Mouse (Mus musculus) liver, postnatal 0 days (tissue): Measurements from ENCODE around the gene Bhlha15. TPM values are rescaled to one million over a fixed set of nuclear protein-coding genes. Genes with fewer than 3 reads are reported as not detected.

Source experiments
- ATAC-seq: fragments of 200-750 bp; cut with Nextera tagmentation; 2 replicates; pipeline ENCODE4 v1.8.0; 2017; ENCODE audit warnings: mild to moderate bottlenecking, moderate library complexity
- DNase-seq: peaks from one replicate; pipeline ENCODE4 v3.0.0-alpha.2; 2016
- H3K27ac ChIP-seq: fragments of 300-500 bp; sonication (generic); 2 replicates; pipeline ENCODE4 v1.5.1; 2014; ENCODE audit warnings: antibody characterized with exemption, moderate library complexity, mild to moderate bottlenecking, low read depth
- H3K27me3 ChIP-seq: fragments of 300-500 bp; sonication (generic); 2 replicates; pipeline ENCODE4 v1.6.1; 2014; ENCODE audit warnings: low read length, control low read depth, mixed read lengths; ENCODE audit not compliant: insufficient read depth
- H3K36me3 ChIP-seq: fragments of 300-500 bp; sonication (generic); replicated peaks from 2 replicates; pipeline ENCODE4 v1.6.1; 2014; ENCODE audit warnings: mild to moderate bottlenecking, control low read depth, low read length, moderate library complexity, mixed read lengths; ENCODE audit not compliant: insufficient read depth
- H3K4me1 ChIP-seq: fragments of 300-500 bp; sonication (generic); 2 replicates; pipeline ENCODE4 v1.6.1; 2014; ENCODE audit warnings: antibody characterized with exemption, mild to moderate bottlenecking, control low read depth; ENCODE audit not compliant: insufficient read depth
- H3K4me2 ChIP-seq: fragments of 300-500 bp; sonication (generic); 2 replicates; pipeline ENCODE4 v1.6.1; 2014; ENCODE audit warnings: low read depth, mild to moderate bottlenecking, low read length, moderate library complexity, mixed read lengths
- H3K4me3 ChIP-seq: fragments of 300-500 bp; sonication (generic); 2 replicates; pipeline ENCODE4 v1.5.1; 2014; ENCODE audit warnings: low read depth, low read length
- H3K9ac ChIP-seq: fragments of 300-500 bp; sonication (generic); replicated peaks from 2 replicates; pipeline ENCODE4 v1.6.1; 2014; ENCODE audit warnings: mild to moderate bottlenecking, moderate library complexity
- H3K9me3 ChIP-seq: fragments of 300-500 bp; sonication (generic); 2 replicates; pipeline ENCODE4 v1.6.1; 2016; ENCODE audit warnings: mild to moderate bottlenecking, control low read depth, low read length, mixed read lengths
- CTCF ChIP-seq: sonication (generic); IDR thresholded peaks from 2 replicates; pipeline ENCODE4 v1.5.1; 2016; ENCODE audit warnings: antibody characterized with exemption, low read depth
- EP300 ChIP-seq: IDR thresholded peaks from 2 replicates; pipeline ENCODE4 v1.6.1; 2016; ENCODE audit warnings: antibody characterized with exemption, low read depth, mild to moderate bottlenecking
- WGBS: fragments of 180-500 bp; shearing (Covaris S2); extraction: QIAGEN DNeasy Blood & Tissue Kit; methylation state at CpG from one replicate; pipeline ENCODE4 v1.1.7; 2014; ENCODE audit not compliant: insufficient replicate concordance; 5-methylcytosine and 5-hydroxymethylcytosine counted together
- polyA plus RNA-seq: library from polyadenylated mRNA; unstranded; fragments of >200 nt; fragmentation: Nextera tagmentation; extraction: Ambion mirVana; gene quantifications from 2 replicates; pipeline ENCODE4 v1.2.1, GENCODE M21; 2015

The Bhlha15 gene
- polyA plus RNA-seq, 1 experiment from 2014 or later = 0.16 TPM

DNA sequence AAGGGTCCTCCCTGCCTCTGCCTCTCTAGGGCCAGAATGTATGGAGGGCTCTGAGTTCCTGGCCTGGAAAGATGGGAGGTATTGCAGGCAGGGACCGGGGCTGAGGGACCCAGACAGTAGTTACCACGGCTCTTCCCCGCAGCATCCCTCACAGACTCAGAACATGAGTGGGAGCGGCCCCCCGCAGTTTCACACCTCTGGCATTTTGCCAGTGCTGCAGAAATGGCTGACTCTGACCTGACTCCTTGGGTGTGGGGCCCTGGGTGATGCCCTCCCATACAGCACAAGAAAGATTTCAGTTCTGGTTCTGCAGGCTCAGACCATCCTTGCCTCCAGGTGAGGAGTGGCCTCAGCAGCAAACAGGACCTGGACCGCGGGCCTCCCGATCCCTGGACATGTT lies 5.5 kb downstream of the Bhlha15 start:
- DNase-seq (no peak), ATAC-seq (no peak)
- no peaks in the 10 kb centered on the region for H3K27me3 ChIP-seq
- H3K27ac ChIP-seq = no peak overlapping the region
- H3K36me3 ChIP-seq = 0 out of 2 replicates have a peak, but pooled peaks cover 2% of the 10 kb centered on the region
- peaks cover 8% of the 10 kb centered on the region for H3K4me1 ChIP-seq
- H3K4me3 ChIP-seq = no peak overlapping the region
- H3K4me2 ChIP-seq = no peak overlapping the region
- TF ChIP-seq CTCF = no peak
- TF ChIP-seq EP300 = no peak
- 82% methylated on average over 8 of the region's 8 CpGs for WGBS
- no peak overlapping the region for H3K9ac ChIP-seq
- no peaks in the 10 kb centered on the region for H3K9me3 ChIP-seq

DNA sequence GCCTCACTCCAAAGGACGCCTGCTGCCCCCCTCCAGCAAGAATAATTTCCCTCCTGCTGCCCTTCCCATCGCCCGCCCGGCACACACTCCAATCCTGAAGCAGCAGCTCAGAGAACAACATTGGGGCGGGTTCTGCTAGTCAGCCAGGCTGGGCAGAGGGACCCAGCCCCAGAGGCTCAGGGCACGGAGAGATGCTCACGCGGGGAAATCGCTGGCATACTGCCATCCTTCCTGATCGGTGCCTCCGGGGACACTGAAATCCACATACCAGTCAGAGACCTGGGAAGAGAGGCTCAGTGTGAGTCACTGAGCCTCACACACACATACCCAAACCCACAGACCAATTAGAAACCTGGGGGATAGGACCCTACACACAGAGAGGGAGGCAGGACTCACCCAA lies 10.5 kb downstream of the Bhlha15 start:
- 0 out of 2 replicates have a peak, but pooled peaks cover 3% of the 10 kb centered on the region for H3K9me3 ChIP-seq
- no peak overlapping the region for H3K4me3 ChIP-seq
- no peak overlapping the region for H3K9ac ChIP-seq
- no peak for ATAC-seq
- H3K36me3 ChIP-seq = peaks cover 3% of the 10 kb centered on the region; the same call in 1 of the 2 replicates
- DNase-seq = no peak
- H3K27ac ChIP-seq = no peak overlapping the region
- WGBS = 80% methylated on average over 11 of the region's 11 CpGs
- H3K4me1 ChIP-seq = no peaks in the 10 kb centered on the region; the same call in 1 of the 2 replicates
- TF ChIP-seq CTCF (no peak), EP300 (no peak)
- H3K27me3 ChIP-seq = no peaks in the 10 kb centered on the region
- H3K4me2 ChIP-seq = no peak overlapping the region

DNA sequence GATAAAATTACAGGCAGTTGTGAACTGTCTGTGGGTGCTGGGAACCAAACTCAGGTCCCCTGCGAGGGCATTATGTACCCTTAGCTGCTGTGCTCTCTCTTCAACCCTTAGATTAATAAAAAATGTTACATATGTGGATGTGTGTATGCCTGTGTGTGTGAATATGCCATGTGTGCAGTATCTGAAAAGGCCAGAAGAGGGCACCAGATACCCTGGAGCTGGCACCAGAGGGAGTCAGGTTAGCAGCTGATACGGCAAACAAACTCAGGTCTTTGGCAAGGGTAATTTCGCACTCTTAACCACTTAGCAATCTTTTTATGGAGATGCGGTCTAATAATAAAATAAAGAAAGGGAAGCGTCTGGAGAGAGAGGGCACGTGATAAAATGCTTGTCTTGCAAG lies 12.3 kb downstream of the Bhlha15 start:
- Histone ChIP-seq H3K9me3 (0 out of 2 replicates have a peak, but pooled peaks cover 3% of the 10 kb centered on the region), H3K4me2 (no peak overlapping the region), H3K27ac (no peak overlapping the region), H3K27me3 (no peaks in the 10 kb centered on the region), H3K4me3 (no peak overlapping the region), H3K4me1 (no peaks in the 10 kb centered on the region; the same call in 1 of the 2 replicates), H3K9ac (no peak overlapping the region), H3K36me3 (peaks cover 6% of the 10 kb centered on the region; the same call in 1 of the 2 replicates)
- no peak for ATAC-seq
- 91% methylated on average over 6 of the region's 6 CpGs for WGBS
- TF ChIP-seq CTCF (peak; percentile 46), EP300 (no peak)
- DNase-seq = no peak

DNA sequence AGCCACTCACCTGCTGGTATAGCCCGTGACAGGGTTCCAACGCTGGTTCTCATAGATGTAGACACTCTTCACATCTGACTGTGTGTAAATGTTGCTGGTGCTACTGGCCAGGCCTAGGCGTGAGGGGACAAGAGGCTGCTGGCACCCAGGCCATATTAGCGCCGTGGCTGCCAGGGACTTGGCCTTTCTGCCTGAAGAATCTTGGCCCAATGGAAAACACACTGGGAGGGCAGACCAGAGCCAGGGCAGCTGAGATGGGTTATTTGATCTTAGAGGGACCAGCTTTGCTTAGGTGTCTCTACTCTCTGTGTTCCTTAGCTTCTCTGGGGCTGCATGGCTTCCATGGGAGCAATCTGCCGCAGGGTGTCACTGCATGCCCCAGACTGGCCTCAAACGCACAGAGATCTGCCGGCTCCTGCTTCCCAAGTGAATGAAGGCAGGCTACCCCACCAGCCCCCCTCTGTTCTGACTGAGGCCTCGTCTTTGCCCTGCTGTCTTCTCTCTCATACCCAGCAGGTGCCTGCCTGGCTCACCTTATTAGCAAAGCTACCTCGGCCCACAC lies 13.4 kb downstream of the Bhlha15 start:
- H3K4me2 ChIP-seq = no peak overlapping the region
- TF ChIP-seq EP300 (no peak), CTCF (no peak)
- H3K9me3 ChIP-seq = 0 out of 2 replicates have a peak, but pooled peaks cover 3% of the 10 kb centered on the region
- H3K27ac ChIP-seq = no peak overlapping the region
- peaks cover 8% of the 10 kb centered on the region; the same call in 1 of the 2 replicates for H3K36me3 ChIP-seq
- H3K27me3 ChIP-seq = no peaks in the 10 kb centered on the region
- ATAC-seq = no peak
- no peaks in the 10 kb centered on the region; the same call in 1 of the 2 replicates for H3K4me1 ChIP-seq
- DNase-seq = no peak
- H3K9ac ChIP-seq = no peak overlapping the region
- no peak overlapping the region for H3K4me3 ChIP-seq
- 82% methylated on average over 10 of the region's 10 CpGs for WGBS

DNA sequence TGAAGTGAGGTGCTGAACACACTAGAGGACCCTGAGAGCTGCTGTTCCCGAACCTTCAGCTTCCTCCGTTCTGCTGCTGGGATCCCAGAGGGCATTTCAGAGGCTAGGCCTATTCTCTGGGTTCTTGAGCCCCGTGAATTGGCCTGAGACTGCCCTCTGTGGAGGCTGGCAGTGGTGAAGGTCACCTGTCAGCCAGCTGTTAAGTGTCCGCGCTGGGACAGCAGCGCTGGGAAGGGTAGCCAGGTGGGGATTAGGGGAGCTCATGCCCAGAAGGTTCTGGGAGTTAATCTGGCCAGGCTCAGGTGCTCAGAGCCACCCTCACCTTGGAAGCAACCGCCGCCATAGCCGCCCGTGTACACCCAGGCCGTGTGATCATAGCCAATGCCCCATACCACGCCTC lies 14.2 kb downstream of the Bhlha15 start:
- Histone ChIP-seq H3K9me3 (0 out of 2 replicates have a peak, but pooled peaks cover 3% of the 10 kb centered on the region), H3K27me3 (no peaks in the 10 kb centered on the region), H3K4me3 (no peak overlapping the region), H3K27ac (no peak overlapping the region), H3K4me1 (no peaks in the 10 kb centered on the region; the same call in 1 of the 2 replicates), H3K4me2 (no peak overlapping the region), H3K9ac (no peak overlapping the region), H3K36me3 (peaks cover 8% of the 10 kb centered on the region; the same call in 1 of the 2 replicates)
- no peak for ATAC-seq
- WGBS = 91% methylated on average over 12 of the region's 12 CpGs
- DNase-seq = no peak
- TF ChIP-seq EP300 (no peak), CTCF (no peak)

DNA sequence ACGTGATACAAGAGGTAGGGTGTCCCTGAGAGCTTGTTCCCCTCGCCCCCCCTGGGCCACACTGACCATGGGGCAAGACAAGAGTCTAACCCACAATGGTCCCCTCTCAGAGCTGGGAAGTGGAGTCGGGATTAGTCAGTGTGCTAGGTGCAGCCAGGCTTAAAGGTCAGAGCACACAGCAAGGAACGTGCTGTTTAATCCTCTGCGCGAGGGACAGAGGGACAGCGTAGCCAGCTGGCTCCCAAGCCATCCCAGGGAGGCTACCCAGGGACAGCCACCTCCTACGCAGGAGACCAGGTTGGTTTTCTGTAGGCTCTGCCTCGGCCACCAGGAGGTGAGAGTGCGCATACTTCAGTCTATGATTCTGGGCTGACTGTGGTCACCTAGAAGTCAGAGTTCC lies 14.8 kb downstream of the Bhlha15 start:
- H3K9me3 ChIP-seq = 0 out of 2 replicates have a peak, but pooled peaks cover 3% of the 10 kb centered on the region
- 77% methylated on average over 10 of the region's 10 CpGs for WGBS
- no peaks in the 10 kb centered on the region; the same call in 1 of the 2 replicates for H3K4me1 ChIP-seq
- no peak for TF ChIP-seq EP300
- no peak for TF ChIP-seq CTCF
- no peak overlapping the region for H3K9ac ChIP-seq
- H3K27me3 ChIP-seq = no peaks in the 10 kb centered on the region
- DNase-seq (no peak), ATAC-seq (no peak)
- H3K4me2 ChIP-seq = no peak overlapping the region
- peaks cover 9% of the 10 kb centered on the region; the same call in 1 of the 2 replicates for H3K36me3 ChIP-seq
- H3K27ac ChIP-seq = no peak overlapping the region
- no peak overlapping the region for H3K4me3 ChIP-seq
